Mouse (Mus musculus) liver, embryonic 16.5 days (tissue): ENCODE measurements at regions not wholly inside any gene's neighbourhood (a gene's known extent, or its start where the extent isn't known, plus 50 kb on each side); places are given as distances from the start of the nearest gene placed in this dataset.
A peak's percentile ranks its signal among the peaks of the same experiment; 100 is the strongest.

Source experiments
- ATAC-seq: fragments of 200-750 bp; cut with Nextera tagmentation; 2 replicates; pipeline ENCODE4 v1.8.0; 2017; ENCODE audit warnings: low read depth, mild to moderate bottlenecking, moderate number of reproducible peaks, moderate library complexity
- H3K27ac ChIP-seq: fragments of 300-500 bp; sonication (generic); 2 replicates; pipeline ENCODE4 v1.5.1; 2014; ENCODE audit warnings: mild to moderate bottlenecking, low read length
- H3K27me3 ChIP-seq: fragments of 300-500 bp; sonication (generic); 2 replicates; pipeline ENCODE4 v1.6.1; 2014; ENCODE audit warnings: low read depth, low read length, mixed read lengths; ENCODE audit not compliant: control insufficient read depth, insufficient read depth
- H3K36me3 ChIP-seq: fragments of 300-500 bp; sonication (generic); 2 replicates; pipeline ENCODE4 v1.6.1; 2014; ENCODE audit warnings: mild to moderate bottlenecking; ENCODE audit not compliant: control insufficient read depth, insufficient read depth
- H3K4me1 ChIP-seq: fragments of 300-500 bp; sonication (generic); 2 replicates; pipeline ENCODE4 v1.6.1; 2014; ENCODE audit warnings: low read depth, low read length, mixed read lengths; ENCODE audit not compliant: control insufficient read depth
- H3K4me2 ChIP-seq: fragments of 300-500 bp; sonication (generic); 2 replicates; pipeline ENCODE4 v1.6.1; 2014; ENCODE audit warnings: low read depth, low read length, mixed read lengths
- H3K4me3 ChIP-seq: fragments of 300-500 bp; sonication (generic); 2 replicates; pipeline ENCODE4 v1.5.1; 2014; ENCODE audit warnings: low read depth, mild to moderate bottlenecking, low read length
- H3K9ac ChIP-seq: fragments of 300-500 bp; sonication (generic); 2 replicates; pipeline ENCODE4 v1.6.1; 2014; ENCODE audit warnings: low read depth, low read length
- H3K9me3 ChIP-seq: fragments of 300-500 bp; sonication (generic); replicated peaks from 2 replicates; pipeline ENCODE4 v1.6.1; 2016; ENCODE audit warnings: low read length; ENCODE audit not compliant: control insufficient read depth
- WGBS: fragments of 180-500 bp; shearing (Covaris S2); extraction: QIAGEN DNeasy Blood & Tissue Kit; methylation state at CpG from one replicate; pipeline ENCODE4 v1.1.7; 2014; ENCODE audit not compliant: insufficient replicate concordance; 5-methylcytosine and 5-hydroxymethylcytosine counted together

GRCm38 (mm10) chr3:117122211-117122610 is 153.4 kb upstream of the Palmd start:
- Histone ChIP-seq H3K27ac (no peak overlapping the region), H3K27me3 (no peaks in the 10 kb centered on the region), H3K36me3 (no peaks in the 10 kb centered on the region), H3K4me2 (no peak overlapping the region), H3K9me3 (no peaks in the 10 kb centered on the region), H3K4me1 (peaks cover 2% of the 10 kb centered on the region; the same call in 1 of the 2 replicates), H3K9ac (no peak overlapping the region), H3K4me3 (no peak overlapping the region)
- WGBS: 63% methylated on average over 3 of the region's 3 CpGs
- no peak for ATAC-seq

GRCm38 (mm10) chr3:117120086-117121055 is 151.6 kb upstream of the Palmd start:
- WGBS: 52% methylated on average over 13 of the region's 13 CpGs
- H3K9ac ChIP-seq: no peak overlapping the region
- no peak overlapping the region for H3K27ac ChIP-seq
- H3K4me3 ChIP-seq: no peak overlapping the region
- peaks cover 2% of the 10 kb centered on the region; the same call in 1 of the 2 replicates for H3K4me1 ChIP-seq
- no peak for ATAC-seq
- H3K9me3 ChIP-seq: no peaks in the 10 kb centered on the region
- no peaks in the 10 kb centered on the region for H3K36me3 ChIP-seq
- no peaks in the 10 kb centered on the region for H3K27me3 ChIP-seq
- no peak overlapping the region for H3K4me2 ChIP-seq

DNA sequence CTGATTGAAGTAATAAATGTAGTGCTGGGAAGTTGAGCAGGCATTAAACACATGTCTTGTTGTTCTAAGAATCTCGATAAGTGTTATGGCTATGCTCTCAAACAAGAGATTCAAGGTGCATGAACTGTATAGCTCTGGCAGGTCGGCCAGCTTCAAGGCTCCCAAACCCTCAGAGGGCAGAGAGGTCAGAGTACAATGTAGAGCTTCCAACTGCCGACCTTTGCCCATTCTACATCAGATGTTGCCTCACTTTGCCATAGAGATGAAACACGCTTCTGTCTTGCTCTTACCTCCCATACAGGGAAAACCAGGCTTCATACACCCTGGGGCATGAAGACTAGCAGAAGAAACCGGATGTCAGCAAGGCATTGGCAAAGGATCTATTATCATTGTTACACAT is 150.8 kb upstream of the Palmd start:
- no peaks in the 10 kb centered on the region for H3K9me3 ChIP-seq
- H3K4me2 ChIP-seq: no peak overlapping the region
- no peak overlapping the region for H3K27ac ChIP-seq
- H3K9ac ChIP-seq: no peak overlapping the region
- no peaks in the 10 kb centered on the region for H3K27me3 ChIP-seq
- H3K4me1 ChIP-seq: peaks cover 2% of the 10 kb centered on the region; the same call in 1 of the 2 replicates
- peak; percentile 62 for ATAC-seq
- no peaks in the 10 kb centered on the region for H3K36me3 ChIP-seq
- H3K4me3 ChIP-seq: no peak overlapping the region
- 42% methylated on average over 5 of the region's 5 CpGs for WGBS

DNA sequence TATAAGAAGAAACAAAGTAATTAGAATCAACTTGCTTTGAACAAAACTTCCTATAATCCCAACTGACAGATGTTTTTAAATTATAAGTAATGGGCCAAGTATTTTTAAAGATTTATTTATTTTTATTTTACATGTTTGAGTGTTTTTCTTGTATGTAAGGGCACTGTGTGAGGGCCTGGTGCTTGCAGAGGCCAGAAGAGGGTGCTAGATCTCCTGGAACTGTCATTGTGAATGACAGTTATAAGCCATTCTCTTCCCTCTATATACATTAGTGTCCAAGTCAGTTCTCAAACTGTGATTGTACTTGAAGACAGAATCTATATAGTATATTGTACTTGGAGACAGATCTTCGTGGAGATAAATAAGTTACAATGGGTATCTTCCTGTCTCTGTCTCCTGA is 149.1 kb upstream of the Palmd start:
- Histone ChIP-seq H3K4me3 (no peak overlapping the region), H3K4me2 (no peak overlapping the region), H3K4me1 (peaks cover 2% of the 10 kb centered on the region; the same call in 1 of the 2 replicates), H3K27ac (no peak overlapping the region), H3K36me3 (no peaks in the 10 kb centered on the region), H3K9me3 (no peaks in the 10 kb centered on the region), H3K9ac (no peak overlapping the region), H3K27me3 (no peaks in the 10 kb centered on the region)
- 25% methylated on average over 1 of the region's 1 CpGs for WGBS
- no peak for ATAC-seq

- no peaks in the 10 kb centered on the region for H3K27me3 ChIP-seq
- H3K9me3 ChIP-seq: no peaks in the 10 kb centered on the region
- no peak overlapping the region for H3K4me2 ChIP-seq
- no peak overlapping the region for H3K4me3 ChIP-seq
- 80% methylated on average over 2 of the region's 2 CpGs for WGBS
- no peak for ATAC-seq
- peaks cover 2% of the 10 kb centered on the region; the same call in 1 of the 2 replicates for H3K4me1 ChIP-seq
- H3K27ac ChIP-seq: no peak overlapping the region
- H3K9ac ChIP-seq: no peak overlapping the region
- H3K36me3 ChIP-seq: no peaks in the 10 kb centered on the region
These were observed 147.4 kb upstream of the Palmd start for GRCm38 (mm10) chr3:117116210-117116609.

- Histone ChIP-seq H3K36me3 (no peaks in the 10 kb centered on the region), H3K9ac (no peak overlapping the region), H3K27me3 (no peaks in the 10 kb centered on the region), H3K4me3 (no peak overlapping the region), H3K4me2 (no peak overlapping the region), H3K9me3 (no peaks in the 10 kb centered on the region), H3K4me1 (no peaks in the 10 kb centered on the region), H3K27ac (no peak overlapping the region)
- 35% methylated on average over 3 of the region's 3 CpGs for WGBS
- ATAC-seq: no peak
These were observed 144.0 kb upstream of the Palmd start for GRCm38 (mm10) chr3:117112766-117113165.

GRCm38 (mm10) chr3:117112304-117112703 is 143.5 kb upstream of the Palmd start:
- Histone ChIP-seq H3K27ac (no peak overlapping the region), H3K36me3 (no peaks in the 10 kb centered on the region), H3K4me2 (no peak overlapping the region), H3K9ac (no peak overlapping the region), H3K4me3 (no peak overlapping the region), H3K4me1 (no peaks in the 10 kb centered on the region), H3K9me3 (no peaks in the 10 kb centered on the region), H3K27me3 (no peaks in the 10 kb centered on the region)
- no peak for ATAC-seq
- WGBS: 61% methylated on average over 4 of the region's 4 CpGs

- Histone ChIP-seq H3K4me3 (no peak overlapping the region), H3K9ac (no peak overlapping the region), H3K9me3 (no peaks in the 10 kb centered on the region), H3K27me3 (no peaks in the 10 kb centered on the region), H3K4me2 (no peak overlapping the region), H3K36me3 (no peaks in the 10 kb centered on the region), H3K4me1 (no peaks in the 10 kb centered on the region), H3K27ac (no peak overlapping the region)
- ATAC-seq: no peak
- 55% methylated on average over 8 of the region's 8 CpGs for WGBS
These were observed 140.3 kb upstream of the Palmd start for GRCm38 (mm10) chr3:117108966-117109700.

GRCm38 (mm10) chr3:117107986-117108385 is 139.2 kb upstream of the Palmd start:
- Histone ChIP-seq H3K4me3 (no peak overlapping the region), H3K36me3 (no peaks in the 10 kb centered on the region), H3K27me3 (no peaks in the 10 kb centered on the region), H3K9ac (no peak overlapping the region), H3K27ac (no peak overlapping the region), H3K4me1 (no peaks in the 10 kb centered on the region), H3K9me3 (no peaks in the 10 kb centered on the region), H3K4me2 (no peak overlapping the region)
- no peak for ATAC-seq
- WGBS: 61% methylated on average over 6 of the region's 6 CpGs
